Mouse (Mus musculus): ENCODE results near the gene Cfap99. TPM values are rescaled to one million over a fixed set of nuclear protein-coding genes. Genes with fewer than 3 reads are reported as not detected.

Gene Cfap99
- not detected for total RNA-seq (2023)

DNA sequence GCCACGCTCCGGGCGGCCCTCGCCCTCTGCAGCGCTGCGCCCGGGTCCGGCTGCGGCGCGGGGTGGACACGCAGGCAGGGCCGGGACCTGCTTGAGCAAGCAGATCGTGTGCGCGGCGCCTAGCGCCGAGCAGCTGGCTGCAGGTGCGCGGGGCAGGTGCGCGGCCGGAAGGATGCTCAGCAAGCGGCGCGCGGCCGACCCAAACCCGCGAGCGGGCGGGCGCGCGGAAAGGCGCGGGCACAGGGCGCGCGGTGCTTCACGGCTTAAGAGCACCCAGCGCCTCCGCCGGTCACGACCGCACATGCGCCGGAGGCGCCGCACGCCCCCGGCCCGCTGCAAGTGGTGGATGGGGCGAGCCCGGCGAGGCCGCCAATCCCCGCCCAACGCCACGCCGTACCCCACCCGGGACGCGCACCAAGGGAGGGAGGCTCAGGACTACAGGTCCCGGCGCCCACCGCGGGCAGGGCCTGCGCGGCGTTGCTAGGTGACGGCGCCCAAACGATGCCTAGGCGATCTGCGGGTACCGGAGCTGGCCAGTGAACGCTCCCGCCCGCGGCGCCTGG, at the start of gene Cfap99, which contains the start of gene Zfyve28:
Gene Cfap99 (plus strand): TSS at position 447 of the 563 bp plus-strand sequence.
Gene Zfyve28 (minus strand): TSS at position 296 of the 563 bp plus-strand sequence.

DNA sequence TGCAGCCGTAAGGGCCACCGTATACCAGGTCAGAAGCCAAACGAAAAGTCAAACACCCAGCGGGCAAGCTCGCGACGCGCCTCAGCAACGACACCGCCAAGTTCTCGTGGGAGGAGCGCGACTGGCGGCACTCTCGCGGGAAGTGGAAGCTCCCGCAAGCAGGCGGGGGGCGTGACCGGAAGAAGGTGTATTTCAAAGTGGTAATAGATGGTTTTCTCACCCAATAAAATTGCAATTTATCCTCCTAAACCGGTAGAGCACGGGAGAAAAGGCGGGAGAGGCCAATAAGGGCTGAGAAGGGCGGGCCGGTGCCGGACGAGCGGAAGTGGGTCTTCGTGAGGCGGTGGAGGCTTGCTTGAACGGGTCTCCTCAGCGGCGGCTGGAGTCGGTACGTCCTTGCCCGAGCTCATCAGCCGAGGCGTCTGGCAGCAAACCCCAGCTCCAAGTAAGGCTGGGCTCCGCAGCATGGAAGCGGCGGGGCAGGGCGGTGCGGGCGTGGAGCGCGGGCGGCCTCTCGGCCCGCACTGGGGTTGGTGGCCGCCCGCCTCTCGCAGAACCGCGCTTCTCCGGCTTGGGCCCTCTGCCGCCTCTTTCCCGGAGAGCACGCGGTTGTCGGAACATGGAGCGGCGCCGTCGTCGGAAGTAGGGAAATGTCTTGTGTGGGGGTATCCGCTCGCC, 47.8 kb downstream of the Cfap99 start, which contains the start of gene Rnf4:
Gene Rnf4 (plus strand): TSS at position 193 of the 678 bp plus-strand sequence.

DNA sequence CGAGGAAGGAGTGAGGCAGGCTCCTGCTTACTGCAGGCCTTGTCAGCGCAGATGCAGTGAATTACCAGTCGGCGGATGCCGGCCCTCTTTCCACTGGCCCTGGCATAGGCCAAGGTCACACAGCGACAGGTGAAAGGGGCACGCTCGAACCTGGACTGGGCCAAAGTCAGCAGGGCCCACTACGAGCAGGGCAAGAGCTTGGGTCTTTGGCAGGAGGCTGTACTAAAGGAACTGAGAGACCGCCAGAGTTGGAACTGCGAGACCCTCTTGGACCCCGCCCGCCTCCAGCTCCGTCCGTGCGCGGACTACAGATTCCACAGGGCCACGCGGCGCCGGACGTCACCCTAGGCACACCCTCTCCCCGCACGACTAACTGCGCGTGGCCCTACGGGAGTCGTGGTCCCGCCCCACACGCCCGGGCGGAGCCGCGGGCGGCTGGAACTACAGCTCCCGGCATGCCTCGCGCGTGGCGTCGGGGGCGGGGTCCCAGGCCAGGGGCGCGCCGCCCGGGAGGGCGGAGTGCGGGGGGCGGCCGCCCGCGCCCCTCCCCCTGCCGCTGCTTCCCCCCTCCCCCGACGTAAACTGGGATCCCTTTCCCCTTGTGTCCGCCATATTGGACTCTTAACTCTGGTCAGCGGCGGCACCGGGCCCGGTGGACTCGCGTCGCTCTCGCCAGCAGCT, 81.1 kb downstream of the Cfap99 start, which contains the start of gene Fam193a:
Gene Fam193a (plus strand): TSS at position 593 of the 681 bp plus-strand sequence.

Other genes starting within 250 kb of the Cfap99 start
- gene Poln, start 119.2 kb upstream of the Cfap99 start, total RNA-seq (2023): 1.3 TPM
- gene Haus3, start 119.1 kb upstream of the Cfap99 start, total RNA-seq (2023): 48.4 TPM
- gene Mxd4, start 100.9 kb upstream of the Cfap99 start, total RNA-seq (2023): 117 TPM
- 4.0 TPM for gene Zfyve28, start 151 bp upstream of the Cfap99 start, total RNA-seq (2023)
- gene Rnf4, start 47.7 kb downstream of the Cfap99 start, total RNA-seq (2023): 254 TPM
- gene Fam193a, start 81.3 kb downstream of the Cfap99 start, total RNA-seq (2023): 96.9 TPM
- 29.1 TPM for gene Tnip2, start 225.4 kb downstream of the Cfap99 start, total RNA-seq (2023)
- gene Sh3bp2, start 237.2 kb downstream of the Cfap99 start, total RNA-seq (2023): 9.9 TPM